Mouse (Mus musculus) frontal cortex, postnatal 14 days (tissue): ENCODE measurements around the gene Gm20850.
"Not testable (repeated sequence)": the region's sequence is repeated elsewhere in the genome, so short reads cannot be mapped to it uniquely, and the experiment has no call there.

Experiments used
- DNase-seq, 2 experiments: peaks; one replicate each; pipeline ENCODE4 v3.0.0; 2022; ENCODE audit warnings: low spot score in 2 of 2

Gm20850 gene

DNA sequence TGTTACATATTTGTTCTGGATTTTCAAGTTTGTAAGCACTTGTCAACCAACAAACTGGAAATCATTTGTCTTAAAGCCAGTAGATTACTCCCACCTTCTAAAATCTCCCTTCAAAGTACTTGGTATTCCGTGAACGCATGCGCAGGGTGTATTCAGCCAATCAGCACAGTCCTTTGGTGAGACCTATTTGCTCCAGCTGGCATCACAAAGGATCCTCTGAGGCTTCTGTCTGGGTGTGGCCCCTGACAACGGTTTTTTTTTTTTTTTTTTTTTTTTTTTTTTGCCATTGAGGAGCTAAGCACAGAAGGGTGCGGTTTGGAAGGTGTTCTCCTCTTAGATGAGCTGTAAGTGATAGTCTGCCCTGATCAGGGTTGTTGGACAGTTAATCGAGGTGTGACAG is at the start of gene Gm20850:
Gene Gm20850 (plus strand): TSS at position 301 of the 400 bp plus-strand sequence.
- DNase-seq = not testable (repeated sequence)
